Mouse (Mus musculus) limb, embryonic 11.5 days (tissue): ENCODE measurements around the gene Cstb. TPM values are rescaled to one million over a fixed set of nuclear protein-coding genes. Genes with fewer than 3 reads are reported as not detected.

Source experiments
- ATAC-seq: fragments of 200-750 bp; cut with Nextera tagmentation; 2 replicates; pipeline ENCODE4 v1.8.0; 2017; ENCODE audit warnings: low read depth; ENCODE audit not compliant: insufficient number of reproducible peaks, low FRiP score, low TSS enrichment
- DNase-seq: peaks from one replicate; pipeline ENCODE4 v3.0.0-alpha.2; 2015; ENCODE audit warnings: low spot score
- H3K27ac ChIP-seq: fragments of 300-500 bp; sonication (generic); replicated peaks from 2 replicates; pipeline ENCODE4 v1.5.1; 2014; ENCODE audit warnings: low read depth, mild to moderate bottlenecking, low read length
- H3K27me3 ChIP-seq: fragments of 300-500 bp; sonication (generic); 2 replicates; pipeline ENCODE4 v1.6.1; 2014; ENCODE audit warnings: mild to moderate bottlenecking, low read length, mixed read lengths; ENCODE audit not compliant: control insufficient read depth, insufficient read depth
- H3K36me3 ChIP-seq: fragments of 300-500 bp; sonication (generic); 2 replicates; pipeline ENCODE4 v1.6.1; 2014; ENCODE audit warnings: mild to moderate bottlenecking, low read length, moderate library complexity, mixed read lengths; ENCODE audit not compliant: control insufficient read depth, insufficient read depth
- H3K4me1 ChIP-seq: fragments of 300-500 bp; sonication (generic); 2 replicates; pipeline ENCODE4 v1.6.1; 2014; ENCODE audit warnings: low read length, mixed read lengths; ENCODE audit not compliant: control insufficient read depth, insufficient read depth
- H3K4me2 ChIP-seq: fragments of 300-500 bp; sonication (generic); 2 replicates; pipeline ENCODE4 v1.6.1; 2014; ENCODE audit warnings: low read depth, mild to moderate bottlenecking, moderate library complexity; ENCODE audit not compliant: severe bottlenecking
- H3K4me3 ChIP-seq: fragments of 300-500 bp; sonication (generic); 2 replicates; pipeline ENCODE4 v1.5.1; 2014; ENCODE audit warnings: low read depth, low read length
- H3K9ac ChIP-seq: fragments of 300-500 bp; sonication (generic); 2 replicates; pipeline ENCODE4 v1.6.1; 2014; ENCODE audit warnings: mild to moderate bottlenecking, low read length
- H3K9me3 ChIP-seq: fragments of 300-500 bp; sonication (generic); 2 replicates; pipeline ENCODE4 v1.6.1; 2016; ENCODE audit warnings: low read length; ENCODE audit not compliant: control insufficient read depth
- WGBS: fragments of 180-500 bp; shearing (Covaris S2); extraction: QIAGEN DNeasy Blood & Tissue Kit; methylation state at CpG from one replicate; pipeline ENCODE4 v1.1.7; 2014; 5-methylcytosine and 5-hydroxymethylcytosine counted together
- polyA plus RNA-seq: library from polyadenylated mRNA; unstranded; fragments of >200 nt; fragmentation: Nextera tagmentation; extraction: Ambion mirVana; gene quantifications from 2 replicates; pipeline ENCODE4 v1.2.1, GENCODE M21; 2014

Gene Cstb
- polyA plus RNA-seq = 169 TPM in 2 replicates

DNA sequence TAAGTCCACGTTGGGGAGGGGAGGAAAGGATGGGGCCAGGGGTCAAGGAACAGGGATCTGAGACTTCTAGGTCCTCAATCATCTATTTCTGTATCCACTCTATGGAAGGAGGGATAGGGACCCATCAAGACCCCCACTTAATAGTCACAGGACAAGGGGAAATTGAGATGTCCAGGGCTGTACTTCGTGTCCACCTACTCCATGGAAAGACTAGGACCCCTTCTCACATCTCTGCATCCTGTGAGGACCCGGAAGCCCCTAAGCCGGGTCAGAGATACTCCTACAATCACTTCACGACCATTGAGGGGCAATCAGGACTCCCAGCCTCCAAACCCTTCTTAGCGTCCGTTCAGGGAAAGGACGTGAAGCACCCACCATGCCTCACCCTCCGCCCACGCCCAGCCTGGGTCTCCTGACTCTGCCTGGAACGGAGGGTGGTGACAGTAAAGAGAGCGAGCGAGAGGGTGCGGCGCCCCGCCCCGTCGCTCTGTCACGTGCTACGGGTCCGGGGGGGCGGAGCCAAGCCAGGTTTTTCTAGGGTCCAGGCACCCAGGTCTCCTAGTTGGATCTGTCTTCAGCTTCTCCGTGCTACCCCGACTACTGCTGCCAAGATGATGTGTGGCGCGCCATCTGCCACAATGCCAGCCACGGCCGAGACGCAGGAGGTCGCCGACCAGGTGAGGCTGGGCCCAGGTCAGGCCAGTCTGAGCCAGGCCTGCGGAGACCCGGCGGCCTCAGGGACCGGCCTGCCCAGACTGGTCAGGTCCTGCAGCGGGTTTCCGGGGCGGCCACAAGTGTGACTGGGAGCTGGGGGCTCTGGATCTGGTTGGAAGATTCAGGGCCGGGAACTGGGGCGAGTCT, at the start of gene Cstb:
Gene Cstb (plus strand): TSS at position 489 of the 861 bp plus-strand sequence.
- Histone ChIP-seq H3K4me1 (no peaks in the 10 kb centered on the region), H3K27ac (0 out of 2 replicates have a peak within 1 kb of the TSS, but pooled peaks have one; percentile 14), H3K4me3 (peak within 1 kb of the TSS; percentile 83), H3K9me3 (no peaks in the 10 kb centered on the region), H3K4me2 (peak within 1 kb of the TSS; percentile 71), H3K9ac (peak within 1 kb of the TSS; percentile 80), H3K27me3 (no peaks in the 10 kb centered on the region), H3K36me3 (0 out of 2 replicates have a peak, but pooled peaks cover 2% of the 10 kb centered on the region)
- DNase-seq = peak; percentile 86
- WGBS = 2% methylated on average over 40 of the region's 40 CpGs
- ATAC-seq = peak; percentile 89

DNA sequence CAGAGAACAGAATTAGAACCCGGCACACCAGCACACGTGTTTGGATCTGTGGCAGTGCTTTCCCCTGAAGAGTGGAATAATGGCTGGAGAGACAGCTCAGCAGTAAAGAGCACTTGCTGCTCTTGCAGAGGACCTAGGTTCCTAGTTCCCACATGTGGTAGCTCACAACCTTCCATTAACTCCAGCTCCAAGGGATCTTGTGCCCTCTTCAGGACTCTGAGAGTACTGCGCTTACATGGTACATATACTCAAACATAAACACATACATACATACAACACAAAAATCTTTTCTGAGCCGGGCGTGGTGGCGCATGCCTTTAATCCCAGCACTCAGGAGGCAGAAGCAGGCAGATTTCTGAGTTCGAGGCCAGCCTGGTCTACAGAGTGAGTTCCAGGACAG, 47.0 kb upstream of the Cstb start:
- Histone ChIP-seq H3K4me2 (no peak overlapping the region), H3K36me3 (no peaks in the 10 kb centered on the region), H3K27me3 (no peaks in the 10 kb centered on the region), H3K9ac (no peak overlapping the region), H3K4me3 (no peak overlapping the region), H3K27ac (no peak overlapping the region), H3K9me3 (no peaks in the 10 kb centered on the region), H3K4me1 (no peaks in the 10 kb centered on the region)
- 97% methylated on average over 6 of the region's 7 CpGs for WGBS
- DNase-seq = no peak
- no peak for ATAC-seq

DNA sequence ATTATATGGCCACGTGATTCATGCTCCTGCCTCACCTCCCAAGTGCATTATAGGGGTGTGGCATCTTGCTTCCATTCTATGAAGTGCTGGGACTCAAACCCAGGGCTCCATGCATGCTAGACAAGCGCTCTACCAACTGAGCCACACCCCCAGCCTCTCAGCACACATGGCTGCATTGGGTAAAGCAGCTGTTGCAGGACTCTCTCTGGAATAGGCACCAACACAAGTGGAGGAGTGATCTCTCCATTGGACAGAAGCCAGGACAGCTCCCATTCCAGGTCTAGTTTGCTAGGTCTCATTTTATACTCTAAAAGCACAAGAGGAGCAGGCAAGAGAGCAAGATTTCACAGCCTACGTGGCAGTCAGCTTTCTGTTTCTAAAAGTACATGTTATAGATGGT, 41.9 kb upstream of the Cstb start:
- 81% methylated on average over 3 of the region's 3 CpGs for WGBS
- no peaks in the 10 kb centered on the region for H3K27me3 ChIP-seq
- DNase-seq (no peak), ATAC-seq (no peak)
- H3K27ac ChIP-seq = no peak overlapping the region
- H3K9me3 ChIP-seq = no peaks in the 10 kb centered on the region
- no peaks in the 10 kb centered on the region for H3K36me3 ChIP-seq
- H3K4me2 ChIP-seq = no peak overlapping the region
- H3K9ac ChIP-seq = no peak overlapping the region
- no peak overlapping the region for H3K4me3 ChIP-seq
- H3K4me1 ChIP-seq = no peaks in the 10 kb centered on the region

DNA sequence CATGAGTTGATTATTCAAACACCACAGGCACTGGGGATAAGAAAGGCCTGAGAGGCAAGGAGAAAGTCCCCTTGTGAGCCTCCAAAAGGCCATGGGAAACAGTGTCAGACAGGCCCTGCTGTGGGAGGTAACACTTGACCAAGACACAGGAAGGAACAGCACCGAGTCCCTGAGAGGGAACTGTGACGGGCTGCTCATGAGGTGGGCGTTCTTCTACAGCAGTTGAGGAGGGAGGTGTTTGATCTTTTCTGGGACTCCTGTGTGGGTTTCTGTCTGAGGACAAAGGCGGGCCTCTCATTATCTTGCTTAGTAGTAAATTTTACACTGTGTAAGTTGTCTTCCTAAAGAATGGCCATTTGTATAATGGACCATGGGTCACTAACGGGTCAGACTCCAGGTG, 39.9 kb upstream of the Cstb start:
- WGBS = 78% methylated on average over 5 of the region's 5 CpGs
- no peak for ATAC-seq

DNA sequence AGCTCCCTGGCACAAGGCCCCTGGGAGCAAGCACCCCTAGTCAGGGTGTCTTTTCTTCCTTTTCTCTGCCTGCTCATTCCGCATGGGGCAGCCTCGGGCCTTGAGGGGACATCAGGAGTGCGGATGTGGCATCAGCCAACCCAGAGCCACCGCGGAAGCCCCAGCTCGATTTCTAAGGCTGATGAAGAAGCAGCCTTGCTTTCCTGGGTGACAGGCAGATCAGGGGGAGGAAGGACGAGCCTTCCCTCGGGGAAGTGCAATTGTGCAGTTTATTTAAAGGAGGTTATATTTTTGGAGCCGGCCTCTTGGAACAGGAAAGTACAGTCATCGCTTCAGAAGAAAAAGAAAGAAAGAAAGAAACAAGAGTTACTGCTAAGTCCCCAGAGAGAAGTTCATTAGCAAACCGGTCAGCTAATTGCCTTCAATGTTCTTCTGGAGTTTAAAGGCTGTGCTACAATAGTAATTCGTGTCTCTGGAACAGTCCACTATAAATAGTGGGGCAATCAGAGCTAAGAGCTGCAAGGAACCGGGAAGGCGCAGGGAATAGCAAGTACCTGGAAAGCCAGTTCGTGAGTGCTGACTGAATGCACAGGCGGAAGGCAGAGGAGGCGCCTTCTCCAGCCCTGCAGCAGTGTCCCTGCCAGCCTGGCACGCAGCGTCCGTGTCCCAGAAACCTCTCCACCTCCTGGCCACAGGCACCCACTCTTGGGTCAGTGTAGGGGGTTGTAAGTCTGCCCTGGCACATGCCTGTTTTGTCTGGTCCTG, 37.1 kb upstream of the Cstb start:
- no peak overlapping the region for H3K9ac ChIP-seq
- no peak overlapping the region for H3K27ac ChIP-seq
- no peaks in the 10 kb centered on the region for H3K36me3 ChIP-seq
- ATAC-seq (no peak), DNase-seq (no peak)
- no peak overlapping the region for H3K4me3 ChIP-seq
- H3K4me2 ChIP-seq = no peak overlapping the region
- peaks cover 16% of the 10 kb centered on the region for H3K27me3 ChIP-seq
- WGBS = 62% methylated on average over 20 of the region's 20 CpGs
- H3K9me3 ChIP-seq = no peaks in the 10 kb centered on the region
- 0 out of 2 replicates have a peak, but pooled peaks cover 3% of the 10 kb centered on the region for H3K4me1 ChIP-seq

More for the DNA sequence above, 39.9 kb upstream of the Cstb start:
- Histone ChIP-seq H3K27ac (no peak overlapping the region), H3K36me3 (no peaks in the 10 kb centered on the region), H3K27me3 (peaks cover under 1% of the 10 kb centered on the region; the same call in 1 of the 2 replicates), H3K4me3 (no peak overlapping the region), H3K9ac (no peak overlapping the region), H3K4me2 (no peak overlapping the region), H3K4me1 (0 out of 2 replicates have a peak, but pooled peaks cover under 1% of the 10 kb centered on the region), H3K9me3 (no peaks in the 10 kb centered on the region)
- DNase-seq = no peak

DNA sequence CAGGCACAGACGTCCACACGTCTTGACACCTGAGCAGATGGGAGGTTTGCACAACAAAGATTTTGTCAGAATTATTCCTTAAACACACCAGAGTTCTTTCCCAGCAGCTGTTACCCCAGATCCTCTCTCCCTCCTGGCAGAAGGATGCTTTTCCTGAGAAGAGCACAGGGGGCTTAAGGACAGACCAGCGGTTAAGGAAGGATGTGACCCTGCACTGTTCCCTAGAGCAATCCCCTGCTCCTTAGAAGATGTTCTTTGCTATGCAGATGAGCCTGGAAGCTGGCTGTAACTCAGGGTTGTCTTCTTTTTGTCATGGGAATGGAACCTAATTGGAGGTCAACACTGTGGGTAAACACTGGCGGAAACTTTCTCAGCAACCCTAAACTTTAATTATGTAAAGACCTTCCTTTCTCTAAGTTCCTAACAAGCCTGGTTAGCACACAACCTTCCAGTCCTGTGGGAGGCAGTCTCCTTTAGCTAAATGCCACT, 34.4 kb upstream of the Cstb start:
- Histone ChIP-seq H3K4me2 (no peak overlapping the region), H3K27ac (no peak overlapping the region), H3K9me3 (no peaks in the 10 kb centered on the region), H3K4me3 (no peak overlapping the region), H3K36me3 (no peaks in the 10 kb centered on the region), H3K9ac (no peak overlapping the region), H3K27me3 (peaks cover 16% of the 10 kb centered on the region), H3K4me1 (0 out of 2 replicates have a peak, but pooled peaks cover 3% of the 10 kb centered on the region)
- DNase-seq = no peak
- WGBS = 11% methylated on average over 4 of the region's 4 CpGs
- no peak for ATAC-seq

DNA sequence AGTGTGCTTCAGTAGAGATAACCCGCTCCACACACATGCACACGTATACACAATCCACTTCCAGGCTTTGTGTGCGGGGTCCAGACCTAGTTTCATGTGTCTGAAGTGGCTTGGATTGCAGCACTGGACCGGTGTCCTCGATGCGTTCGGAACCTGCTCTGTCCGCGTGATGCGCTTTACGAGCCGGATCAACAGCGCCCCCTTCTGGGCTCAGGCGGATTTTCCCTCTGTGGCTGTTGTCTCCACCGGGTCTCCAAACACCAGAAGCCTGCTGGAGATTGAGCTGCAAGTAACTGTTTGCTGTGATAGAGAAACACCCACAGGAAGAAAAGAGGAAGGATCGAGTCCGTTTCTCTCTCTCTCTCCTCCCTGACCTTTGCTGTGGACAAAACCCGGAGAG, 33.4 kb upstream of the Cstb start:
- no peak for ATAC-seq
- Histone ChIP-seq H3K27me3 (peaks cover 16% of the 10 kb centered on the region), H3K9ac (no peak overlapping the region), H3K9me3 (no peaks in the 10 kb centered on the region), H3K36me3 (no peaks in the 10 kb centered on the region), H3K27ac (no peak overlapping the region), H3K4me3 (no peak overlapping the region), H3K4me1 (0 out of 2 replicates have a peak, but pooled peaks cover 3% of the 10 kb centered on the region), H3K4me2 (peak overlapping the region; percentile 20; the same call in 1 of the 2 replicates)
- peak; percentile 80 for DNase-seq
- 5% methylated on average over 18 of the region's 18 CpGs for WGBS

DNA sequence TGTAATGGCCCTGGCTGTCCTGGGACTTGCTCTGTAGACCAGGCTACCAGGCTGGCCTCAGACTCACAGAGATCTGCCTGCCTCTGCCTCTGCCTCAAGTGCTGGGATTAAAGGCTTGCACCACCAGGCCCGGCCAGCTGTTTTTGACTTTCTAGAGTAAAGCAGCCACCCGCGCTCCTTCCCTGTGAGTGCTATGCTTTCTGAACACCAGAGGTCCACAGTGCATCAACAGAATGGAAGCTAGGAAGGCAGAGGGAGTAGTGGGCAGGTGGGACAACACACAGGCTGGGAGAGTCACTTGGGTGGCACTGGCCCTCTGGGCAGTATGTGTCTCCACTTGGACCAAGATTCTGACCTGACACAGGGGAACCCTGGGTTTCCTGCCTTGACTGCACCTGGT, 30.1 kb upstream of the Cstb start:
- Histone ChIP-seq H3K27ac (no peak overlapping the region; the same call in 1 of the 2 replicates), H3K27me3 (peaks cover 16% of the 10 kb centered on the region), H3K9ac (no peak overlapping the region), H3K9me3 (no peaks in the 10 kb centered on the region), H3K4me3 (no peak overlapping the region), H3K4me2 (no peak overlapping the region), H3K36me3 (peaks cover 5% of the 10 kb centered on the region), H3K4me1 (0 out of 2 replicates have a peak, but pooled peaks cover 3% of the 10 kb centered on the region)
- 86% methylated on average over 3 of the region's 3 CpGs for WGBS
- ATAC-seq = no peak
- DNase-seq = peak; percentile 30
